Mouse (Mus musculus) ovary, adult 18-20 months (tissue): ENCODE results near the gene Trim32.

Experiments
- DNase-seq: peaks from one replicate; pipeline ENCODE4 v3.0.0; 2022; ENCODE audit warnings: low spot score, mixed read lengths

Trim32 gene

DNA sequence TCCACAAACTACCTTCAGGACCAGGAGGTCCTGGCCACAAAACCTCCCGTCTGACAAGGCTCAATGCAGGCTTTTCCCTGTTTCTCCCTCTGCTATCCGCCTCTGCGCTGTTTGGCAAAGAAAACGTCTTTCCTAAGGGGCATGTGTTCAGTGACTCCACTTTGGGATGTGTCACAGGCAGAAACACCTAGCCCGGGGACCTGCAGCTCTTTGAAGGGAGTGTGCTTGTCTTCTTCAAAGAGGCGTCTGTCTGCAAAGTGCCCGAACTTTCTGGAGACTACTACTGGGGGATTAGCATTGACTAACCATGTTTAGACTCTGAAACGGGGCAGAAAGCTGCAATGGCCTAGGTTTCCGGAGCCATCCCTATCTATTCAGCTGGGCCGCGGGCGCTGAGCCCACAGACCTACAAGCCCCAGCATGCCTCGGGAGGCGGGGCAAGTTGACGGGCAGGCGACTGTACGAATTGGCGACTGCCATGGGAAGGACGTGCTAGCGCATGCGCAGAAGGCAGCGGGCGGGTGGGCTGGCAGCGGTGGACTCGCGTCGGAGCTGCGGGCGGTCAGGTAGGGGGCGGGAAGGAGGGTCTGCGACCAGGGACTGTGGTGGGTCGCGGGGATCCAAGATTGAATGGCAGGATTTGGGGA lies at the start of gene Trim32:
TSS of gene Trim32 (plus strand) at position 483 of the 647 bp plus-strand sequence.
- peak; percentile 95 for DNase-seq

DNA sequence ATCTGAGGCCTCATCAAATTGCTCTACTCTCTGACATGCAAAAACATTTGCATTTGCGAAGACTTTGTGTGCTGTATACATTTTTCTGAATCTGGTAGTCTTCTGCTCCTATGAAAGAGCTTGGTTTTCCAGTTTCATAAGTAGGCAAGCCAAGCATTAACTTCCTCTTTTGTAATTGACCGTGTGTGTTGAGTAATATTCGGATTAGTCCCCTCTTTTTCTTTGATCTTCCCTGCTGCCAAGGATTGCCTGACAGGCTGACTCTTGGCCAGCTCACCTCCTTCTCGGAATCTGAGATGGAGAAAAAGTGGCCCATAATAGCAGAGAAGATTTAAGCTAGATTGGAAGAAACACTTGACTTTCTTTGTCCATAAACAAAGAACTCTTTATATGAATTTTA lies 39.3 kb upstream of the Trim32 start:
- DNase-seq = no peak

DNA sequence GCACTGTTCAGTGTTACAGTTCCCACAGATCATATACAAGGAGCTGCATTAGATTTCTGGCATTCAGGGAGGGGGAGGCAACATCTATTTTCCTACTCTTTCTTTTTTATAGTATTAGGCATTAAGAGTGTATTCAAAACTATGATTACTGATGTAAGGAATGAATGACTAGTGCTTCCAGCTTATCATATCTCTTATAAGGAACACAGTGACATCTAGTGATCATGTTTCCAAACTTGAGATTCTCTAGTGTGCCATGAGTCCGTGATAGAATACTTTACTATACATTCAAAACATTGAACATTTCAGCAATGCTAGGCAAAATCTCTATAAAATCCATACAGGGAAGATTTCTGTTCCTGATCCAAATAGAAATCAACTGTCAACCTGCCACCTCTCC lies 24.5 kb upstream of the Trim32 start:
- DNase-seq = no peak

GRCm38 (mm10) chr4:65586947-65587346 lies 17.8 kb upstream of the Trim32 start:
- DNase-seq = no peak

DNA sequence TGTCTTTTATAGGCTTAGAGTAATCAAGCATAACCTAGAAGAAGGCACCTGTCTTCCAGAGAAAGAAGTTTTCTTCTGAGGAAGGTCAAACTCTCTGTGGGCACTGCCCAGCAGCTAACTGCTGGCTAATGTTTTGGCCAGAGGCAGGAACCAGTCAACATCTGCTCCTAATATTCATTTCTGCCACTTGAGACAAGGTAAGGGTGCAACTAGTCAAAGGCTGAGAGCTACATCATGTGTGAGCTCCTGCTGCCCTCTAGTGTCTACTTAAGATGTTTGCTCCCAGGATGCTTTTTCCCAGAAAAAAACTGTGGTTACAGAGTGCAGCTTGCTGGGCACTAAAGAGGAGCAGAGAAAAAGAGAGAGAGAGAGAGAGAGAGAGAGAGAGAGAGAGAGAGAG lies 15.0 kb upstream of the Trim32 start:
- no peak for DNase-seq

GRCm38 (mm10) chr4:65594601-65595369 lies 10.0 kb upstream of the Trim32 start:
- DNase-seq = no peak

- DNase-seq = no peak
Measured at GRCm38 (mm10) chr4:65605151-65605702, 441 bp downstream of the Trim32 start.

- peak; percentile 62 for DNase-seq
Measured at GRCm38 (mm10) chr4:65607184-65607631, 2.4 kb downstream of the Trim32 start.

- DNase-seq = no peak
Measured at GRCm38 (mm10) chr4:65608112-65608511, 3.3 kb downstream of the Trim32 start.

GRCm38 (mm10) chr4:65610329-65610728 lies 5.5 kb downstream of the Trim32 start:
- no peak for DNase-seq

DNA sequence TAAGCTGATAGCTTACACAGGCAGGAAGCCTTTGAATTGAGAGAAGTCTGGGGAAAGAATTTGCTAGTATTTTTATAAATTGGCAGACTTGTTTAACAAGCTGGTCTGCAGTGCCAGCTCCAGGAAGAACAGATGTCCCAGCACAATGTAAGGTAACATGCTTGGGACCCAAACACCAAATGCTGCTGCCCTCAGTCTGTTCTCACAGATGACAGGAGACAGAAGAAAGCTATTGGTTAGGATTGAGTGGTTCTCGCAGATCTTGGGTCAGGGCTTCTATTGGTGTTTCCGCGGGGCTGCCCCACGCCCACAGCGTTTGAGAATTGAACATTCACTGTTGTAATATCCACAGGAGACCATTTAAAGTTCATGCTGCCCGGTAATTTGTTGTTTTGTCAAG lies 6.1 kb downstream of the Trim32 start:
- DNase-seq = no peak

DNA sequence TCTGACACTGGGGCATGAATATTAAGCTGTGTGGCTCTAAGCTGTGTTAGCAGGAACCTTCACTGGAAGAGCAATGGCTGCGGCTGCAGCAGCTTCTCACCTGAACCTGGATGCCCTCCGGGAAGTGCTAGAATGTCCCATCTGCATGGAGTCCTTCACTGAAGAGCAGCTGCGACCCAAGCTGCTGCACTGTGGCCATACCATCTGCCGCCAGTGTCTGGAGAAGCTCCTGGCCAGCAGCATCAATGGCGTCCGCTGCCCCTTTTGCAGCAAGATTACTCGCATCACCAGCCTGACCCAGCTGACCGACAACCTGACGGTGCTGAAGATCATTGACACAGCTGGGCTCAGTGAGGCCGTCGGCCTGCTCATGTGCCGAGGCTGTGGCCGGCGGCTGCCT lies 8.3 kb downstream of the Trim32 start:
- no peak for DNase-seq

GRCm38 (mm10) chr4:65620125-65620524 lies 15.3 kb downstream of the Trim32 start:
- no peak for DNase-seq

GRCm38 (mm10) chr4:65638231-65638630 lies 33.4 kb downstream of the Trim32 start:
- DNase-seq = no peak

GRCm38 (mm10) chr4:65642611-65643010 lies 37.8 kb downstream of the Trim32 start:
- no peak for DNase-seq

- DNase-seq = peak; percentile 45
Measured at GRCm38 (mm10) chr4:65654723-65655122, 49.9 kb downstream of the Trim32 start.

DNA sequence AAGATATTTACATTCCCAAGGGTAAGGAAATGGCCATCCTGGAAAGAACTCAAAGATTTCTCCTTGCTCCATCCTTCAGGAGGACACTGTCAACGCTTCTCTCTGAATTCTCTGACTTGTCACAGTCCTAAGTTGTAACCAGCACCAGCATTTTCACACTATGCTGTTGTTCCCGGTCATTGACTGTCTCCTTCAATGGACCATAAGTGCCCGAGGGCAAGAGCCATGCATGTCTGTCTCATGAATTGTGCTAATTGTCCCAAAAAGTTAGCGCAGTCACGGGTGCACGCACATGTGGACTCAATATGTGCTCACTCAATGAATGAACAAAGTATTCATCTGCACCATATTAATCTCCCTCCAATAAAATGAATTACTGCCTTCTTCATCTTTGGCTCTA lies 58.4 kb downstream of the Trim32 start:
- no peak for DNase-seq
